Mouse (Mus musculus): ENCODE results near the gene Rora. TPM values are rescaled to one million over a fixed set of nuclear protein-coding genes. Genes with fewer than 3 reads are reported as not detected.

Rora gene
- polyA plus RNA-seq, 1 experiment: 24.1 TPM

DNA sequence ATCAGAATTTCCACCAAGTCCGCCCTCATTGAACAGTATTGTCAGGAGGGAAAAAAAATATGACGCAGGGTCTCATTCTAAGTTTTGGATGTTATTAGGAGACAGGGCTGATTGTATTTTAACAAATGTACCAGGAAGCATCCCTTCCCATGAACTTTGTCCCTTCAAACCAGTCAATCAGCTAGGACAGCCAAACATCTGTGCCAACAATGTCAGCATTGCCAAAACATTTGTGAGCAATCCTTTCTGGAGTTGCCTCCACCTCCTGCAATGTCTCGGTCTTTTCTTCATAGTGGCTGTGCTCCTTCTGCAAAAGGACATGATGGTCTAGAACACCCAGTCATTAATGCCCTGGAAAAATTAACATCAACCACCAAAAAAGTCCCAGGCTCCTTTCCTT, 678.2 kb downstream of the Rora start:
- Histone ChIP-seq H3K4me3 (ENCODE audit: control insufficient read depth, low read depth, low read length) (no peak overlapping the region), H3K4me1 (ENCODE audit: control insufficient read depth, insufficient read depth, low read length) (no peaks in the 10 kb centered on the region), H3K27me3 (ENCODE audit: control insufficient read depth, insufficient read depth, low read length) (no peaks in the 10 kb centered on the region), H3K36me3 (ENCODE audit: control insufficient read depth, insufficient read depth, low read length) (no peaks in the 10 kb centered on the region), H3K27ac (ENCODE audit: control insufficient read depth, insufficient read depth, low read depth, low read length) (no peak overlapping the region)
- TF ChIP-seq POLR2A (IDR thresholded peaks at IDR 0.05; ENCODE audit: control insufficient read depth, low read depth, low read length) (no peak), CTCF (IDR thresholded peaks at IDR 0.05; ENCODE audit: control insufficient read depth, insufficient read depth, insufficient replicate concordance, low read depth, low read length) (no peak)

DNA sequence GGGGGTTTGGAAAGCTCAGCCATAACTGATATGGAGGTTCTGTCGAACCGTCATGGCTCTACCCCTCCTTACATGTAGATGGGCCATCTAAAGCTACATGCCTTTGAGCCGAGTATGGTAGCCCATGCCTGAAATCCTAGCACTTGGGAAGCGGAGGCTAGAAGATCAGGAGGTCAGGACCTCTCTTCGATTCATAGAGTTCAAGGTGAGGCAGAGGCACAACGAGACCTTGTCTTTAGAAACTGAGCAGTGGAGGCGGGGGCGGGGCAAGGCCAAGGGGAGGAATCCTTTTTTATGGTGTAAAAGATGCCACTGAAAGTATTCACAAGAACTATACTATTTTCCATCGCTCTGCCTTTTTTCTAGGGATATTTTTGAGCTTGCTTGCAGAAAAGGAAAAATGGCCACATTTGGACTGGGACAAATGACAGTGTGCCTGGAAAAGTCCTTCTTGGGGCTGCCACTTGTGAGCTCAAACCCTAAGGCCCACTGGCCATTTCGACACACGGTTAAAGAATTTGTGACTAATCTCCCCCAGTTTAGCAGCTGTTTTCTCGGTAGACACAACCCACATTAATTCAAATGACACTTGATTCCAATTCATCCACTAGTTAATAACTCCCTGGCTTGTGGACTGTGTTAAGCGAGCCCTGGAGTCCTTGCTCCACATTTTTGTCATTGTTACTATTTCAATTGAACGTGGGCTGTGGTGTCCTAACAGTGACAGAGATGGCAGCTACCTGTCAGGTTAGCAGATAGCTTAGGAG, 679.4 kb downstream of the Rora start:
- TF ChIP-seq CTCF (IDR thresholded peaks at IDR 0.05; ENCODE audit: control insufficient read depth, insufficient read depth, insufficient replicate concordance, low read depth, low read length): no peak
- Histone ChIP-seq H3K4me3 (ENCODE audit: control insufficient read depth, low read depth, low read length) (no peak overlapping the region), H3K27me3 (ENCODE audit: control insufficient read depth, insufficient read depth, low read length) (no peaks in the 10 kb centered on the region), H3K27ac (ENCODE audit: control insufficient read depth, insufficient read depth, low read depth, low read length) (no peak overlapping the region), H3K36me3 (ENCODE audit: control insufficient read depth, insufficient read depth, low read length) (no peaks in the 10 kb centered on the region), H3K4me1 (ENCODE audit: control insufficient read depth, insufficient read depth, low read length) (no peaks in the 10 kb centered on the region)

DNA sequence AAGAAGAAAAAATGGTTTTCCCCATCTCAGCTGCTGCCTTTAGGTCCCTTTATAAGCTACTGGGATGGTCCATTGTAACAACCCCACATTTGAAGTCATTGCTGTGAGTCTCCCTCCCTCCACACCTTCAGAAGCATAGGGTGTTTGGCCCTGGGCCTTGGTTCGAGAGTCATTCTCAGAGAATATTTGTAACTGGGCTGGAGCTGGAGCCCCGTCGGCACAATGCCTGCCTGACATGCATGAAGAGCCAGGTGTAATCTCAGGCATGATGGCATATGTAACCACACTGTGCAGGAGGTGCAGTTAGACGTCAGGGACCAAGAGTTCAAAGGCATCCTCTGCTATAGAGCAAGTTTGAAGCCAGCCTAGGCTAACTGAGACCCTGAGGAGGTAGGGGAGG, 680.1 kb downstream of the Rora start:
- Histone ChIP-seq H3K4me1 (ENCODE audit: control insufficient read depth, insufficient read depth, low read length) (no peaks in the 10 kb centered on the region), H3K36me3 (ENCODE audit: control insufficient read depth, insufficient read depth, low read length) (no peaks in the 10 kb centered on the region), H3K4me3 (ENCODE audit: control insufficient read depth, low read depth, low read length) (no peak overlapping the region), H3K27me3 (ENCODE audit: control insufficient read depth, insufficient read depth, low read length) (no peaks in the 10 kb centered on the region), H3K27ac (ENCODE audit: control insufficient read depth, insufficient read depth, low read depth, low read length) (no peak overlapping the region)
- TF ChIP-seq POLR2A (IDR thresholded peaks at IDR 0.05; ENCODE audit: control insufficient read depth, low read depth, low read length): no peak
- TF ChIP-seq CTCF (IDR thresholded peaks at IDR 0.05; ENCODE audit: control insufficient read depth, insufficient read depth, insufficient replicate concordance, low read depth, low read length): no peak

DNA sequence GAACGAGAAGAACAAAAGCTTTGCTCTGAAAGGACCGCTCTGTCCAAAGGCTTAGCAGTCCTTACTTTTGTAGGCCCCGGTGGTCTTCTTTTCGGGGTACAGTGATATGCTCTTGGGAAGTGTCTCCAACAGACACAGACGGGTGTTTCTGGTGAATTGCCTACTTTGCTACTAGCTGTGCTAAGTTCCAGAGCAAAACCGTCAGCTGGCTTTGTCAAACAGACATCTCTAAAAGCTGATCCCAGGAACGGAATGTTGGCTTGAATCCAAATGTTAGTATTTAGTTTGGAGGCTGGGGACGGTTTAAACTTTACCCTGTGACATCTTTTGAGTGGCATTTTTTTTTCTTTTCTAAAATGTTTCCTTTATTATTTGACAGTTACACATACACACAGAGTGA, 680.5 kb downstream of the Rora start:
- Histone ChIP-seq H3K4me3 (ENCODE audit: control insufficient read depth, low read depth, low read length) (no peak overlapping the region), H3K4me1 (ENCODE audit: control insufficient read depth, insufficient read depth, low read length) (no peaks in the 10 kb centered on the region)
- TF ChIP-seq CTCF (IDR thresholded peaks at IDR 0.05; ENCODE audit: control insufficient read depth, insufficient read depth, insufficient replicate concordance, low read depth, low read length) (no peak), POLR2A (IDR thresholded peaks at IDR 0.05; ENCODE audit: control insufficient read depth, low read depth, low read length) (no peak)

DNA sequence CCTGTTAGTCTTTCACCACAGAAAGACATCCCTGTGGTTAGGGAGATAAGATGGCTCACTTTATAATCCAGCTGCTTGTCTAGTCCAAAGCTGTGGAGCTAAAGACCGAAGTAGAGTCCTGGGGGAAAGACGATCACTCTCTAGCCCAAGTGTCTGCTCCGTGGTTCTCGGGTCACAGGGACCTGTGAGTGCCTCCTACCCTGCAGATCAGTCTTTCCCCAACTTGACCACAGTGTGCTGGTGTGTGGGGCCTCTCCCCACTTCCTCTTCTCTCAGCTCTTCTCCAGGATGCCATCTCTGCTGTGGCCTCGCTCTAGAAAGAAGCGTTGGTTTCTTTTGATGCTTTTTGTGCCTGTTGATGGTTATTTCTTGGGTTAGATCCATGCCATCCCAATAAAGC, 682.5 kb downstream of the Rora start:
- no peak for TF ChIP-seq CTCF (IDR thresholded peaks at IDR 0.05; ENCODE audit: control insufficient read depth, insufficient read depth, insufficient replicate concordance, low read depth, low read length)
- no peak for TF ChIP-seq POLR2A (IDR thresholded peaks at IDR 0.05; ENCODE audit: control insufficient read depth, low read depth, low read length)

More for the DNA sequence above, 680.5 kb downstream of the Rora start:
- Histone ChIP-seq H3K36me3 (ENCODE audit: control insufficient read depth, insufficient read depth, low read length) (no peaks in the 10 kb centered on the region), H3K27me3 (ENCODE audit: control insufficient read depth, insufficient read depth, low read length) (no peaks in the 10 kb centered on the region), H3K27ac (ENCODE audit: control insufficient read depth, insufficient read depth, low read depth, low read length) (no peak overlapping the region)

DNA sequence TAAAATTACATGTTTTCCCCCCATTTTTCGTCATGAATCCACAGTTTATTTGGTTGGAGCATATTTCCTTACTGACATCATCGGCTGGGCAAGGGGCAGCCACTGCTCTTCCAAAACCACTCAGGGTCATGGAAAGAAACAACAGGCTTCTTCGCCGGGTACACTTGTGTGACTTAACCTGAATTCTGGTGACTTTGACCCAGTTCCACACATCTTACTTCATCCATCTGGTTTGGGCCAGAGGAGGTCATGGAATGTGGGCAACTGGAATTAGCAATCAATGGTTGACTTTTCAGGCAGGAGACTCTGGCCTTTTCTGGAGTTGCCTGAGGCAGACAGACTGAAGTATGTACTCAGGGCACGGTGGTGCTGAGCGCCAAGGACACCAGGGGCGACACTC, 685.6 kb downstream of the Rora start:
- Histone ChIP-seq H3K36me3 (ENCODE audit: control insufficient read depth, insufficient read depth, low read length) (no peaks in the 10 kb centered on the region), H3K4me1 (ENCODE audit: control insufficient read depth, insufficient read depth, low read length) (peaks cover 4% of the 10 kb centered on the region; the same call in 1 of the 2 replicates), H3K4me3 (ENCODE audit: control insufficient read depth, low read depth, low read length) (no peak overlapping the region), H3K27ac (ENCODE audit: control insufficient read depth, insufficient read depth, low read depth, low read length) (no peak overlapping the region), H3K27me3 (ENCODE audit: control insufficient read depth, insufficient read depth, low read length) (no peaks in the 10 kb centered on the region)
- TF ChIP-seq CTCF (IDR thresholded peaks at IDR 0.05; ENCODE audit: control insufficient read depth, insufficient read depth, insufficient replicate concordance, low read depth, low read length) (no peak), POLR2A (IDR thresholded peaks at IDR 0.05; ENCODE audit: control insufficient read depth, low read depth, low read length) (no peak)

More for the DNA sequence above, 682.5 kb downstream of the Rora start:
- Histone ChIP-seq H3K27me3 (ENCODE audit: control insufficient read depth, insufficient read depth, low read length) (no peaks in the 10 kb centered on the region), H3K27ac (ENCODE audit: control insufficient read depth, insufficient read depth, low read depth, low read length) (no peak overlapping the region), H3K4me1 (ENCODE audit: control insufficient read depth, insufficient read depth, low read length) (no peaks in the 10 kb centered on the region), H3K4me3 (ENCODE audit: control insufficient read depth, low read depth, low read length) (no peak overlapping the region), H3K36me3 (ENCODE audit: control insufficient read depth, insufficient read depth, low read length) (no peaks in the 10 kb centered on the region)

DNA sequence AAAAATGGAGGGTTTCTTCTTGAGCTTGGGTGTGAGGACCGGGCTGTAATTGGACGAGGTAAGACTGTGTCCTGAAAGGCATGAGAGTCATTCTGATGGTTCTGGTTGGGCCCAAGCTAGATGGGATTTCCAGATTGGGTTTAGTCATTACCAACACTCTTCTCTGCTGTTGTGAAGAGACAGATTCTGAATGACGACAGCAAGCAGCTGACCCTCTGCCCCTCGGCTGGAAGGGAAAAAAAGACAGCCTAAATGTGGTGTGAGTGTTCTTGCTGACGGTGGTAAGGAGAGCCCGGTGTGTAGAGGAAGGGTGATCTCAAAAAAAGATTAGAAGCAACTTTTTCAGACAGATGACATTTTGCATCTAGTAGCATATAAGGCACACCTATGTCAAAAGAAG, 686.2 kb downstream of the Rora start:
- H3K4me1 ChIP-seq (ENCODE audit: control insufficient read depth, insufficient read depth, low read length): peaks cover 6% of the 10 kb centered on the region; the same call in 1 of the 2 replicates
- no peaks in the 10 kb centered on the region for H3K27me3 ChIP-seq (ENCODE audit: control insufficient read depth, insufficient read depth, low read length)
- no peak overlapping the region for H3K27ac ChIP-seq (ENCODE audit: control insufficient read depth, insufficient read depth, low read depth, low read length)
- no peaks in the 10 kb centered on the region for H3K36me3 ChIP-seq (ENCODE audit: control insufficient read depth, insufficient read depth, low read length)
- TF ChIP-seq CTCF (IDR thresholded peaks at IDR 0.05; ENCODE audit: control insufficient read depth, insufficient read depth, insufficient replicate concordance, low read depth, low read length): no peak
- no peak for TF ChIP-seq POLR2A (IDR thresholded peaks at IDR 0.05; ENCODE audit: control insufficient read depth, low read depth, low read length)
- no peak overlapping the region for H3K4me3 ChIP-seq (ENCODE audit: control insufficient read depth, low read depth, low read length)
